Mouse (Mus musculus) regulatory T cell (primary cell): Measurements from ENCODE around the gene Cope.

Experiments
- in situ Hi-C: fragments of 300-600 bp; cut with MboI, MseI; formaldehyde crosslinking; loops from one replicate; pipeline ENCODE4 v1.15.1; 2025; ENCODE audit warnings: high pct_unique_total_duplicates

Gene Cope

DNA sequence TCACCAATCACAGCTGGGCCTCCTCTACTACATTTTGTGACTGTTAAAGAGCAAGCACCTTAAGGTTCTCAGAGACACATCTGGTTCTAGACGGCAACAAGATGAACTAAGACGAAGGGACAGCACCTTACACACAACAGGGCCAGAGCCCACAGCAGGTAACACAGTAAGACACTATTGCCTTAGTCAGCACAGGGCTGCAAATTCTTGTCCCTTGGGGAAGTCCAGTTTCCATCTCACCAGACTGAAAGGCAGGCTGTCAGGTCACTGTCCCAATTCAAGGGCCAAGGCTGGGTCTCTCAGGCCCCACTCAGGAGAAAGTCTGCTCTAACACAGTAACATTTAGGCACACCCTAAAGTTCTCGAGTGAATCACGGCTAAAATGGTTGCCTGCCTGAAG lies 45.1 kb downstream of the Cope start:
- in situ Hi-C loops, result no loop called here

DNA sequence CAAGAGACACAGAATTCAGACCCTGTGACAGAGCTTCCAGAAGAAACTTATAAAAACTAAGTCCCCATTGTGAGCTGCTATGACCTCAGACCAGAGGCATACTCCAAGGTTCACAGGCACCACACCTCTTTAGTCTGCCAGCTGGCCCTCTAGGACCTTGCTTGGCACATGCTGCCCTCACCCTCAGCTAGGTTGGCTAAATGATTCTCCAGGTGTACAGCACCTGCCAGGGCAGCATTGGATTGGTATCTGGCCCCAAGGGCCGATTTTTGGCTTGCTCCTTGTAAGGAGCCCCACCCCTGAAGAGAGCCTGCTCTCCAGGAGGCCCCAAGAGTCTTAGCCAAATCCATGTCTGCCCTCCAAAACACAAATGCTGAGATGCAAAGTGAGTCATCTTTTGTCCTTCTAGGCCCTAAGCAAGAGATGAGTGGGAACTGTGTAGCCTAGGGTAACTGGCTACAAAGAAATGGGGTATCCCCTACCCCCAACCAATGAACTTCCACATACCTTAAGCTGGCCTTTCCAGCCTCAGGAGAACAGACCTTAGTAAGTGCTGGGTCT lies 45.6 kb downstream of the Cope start:
- in situ Hi-C loops, result no loop called here

DNA sequence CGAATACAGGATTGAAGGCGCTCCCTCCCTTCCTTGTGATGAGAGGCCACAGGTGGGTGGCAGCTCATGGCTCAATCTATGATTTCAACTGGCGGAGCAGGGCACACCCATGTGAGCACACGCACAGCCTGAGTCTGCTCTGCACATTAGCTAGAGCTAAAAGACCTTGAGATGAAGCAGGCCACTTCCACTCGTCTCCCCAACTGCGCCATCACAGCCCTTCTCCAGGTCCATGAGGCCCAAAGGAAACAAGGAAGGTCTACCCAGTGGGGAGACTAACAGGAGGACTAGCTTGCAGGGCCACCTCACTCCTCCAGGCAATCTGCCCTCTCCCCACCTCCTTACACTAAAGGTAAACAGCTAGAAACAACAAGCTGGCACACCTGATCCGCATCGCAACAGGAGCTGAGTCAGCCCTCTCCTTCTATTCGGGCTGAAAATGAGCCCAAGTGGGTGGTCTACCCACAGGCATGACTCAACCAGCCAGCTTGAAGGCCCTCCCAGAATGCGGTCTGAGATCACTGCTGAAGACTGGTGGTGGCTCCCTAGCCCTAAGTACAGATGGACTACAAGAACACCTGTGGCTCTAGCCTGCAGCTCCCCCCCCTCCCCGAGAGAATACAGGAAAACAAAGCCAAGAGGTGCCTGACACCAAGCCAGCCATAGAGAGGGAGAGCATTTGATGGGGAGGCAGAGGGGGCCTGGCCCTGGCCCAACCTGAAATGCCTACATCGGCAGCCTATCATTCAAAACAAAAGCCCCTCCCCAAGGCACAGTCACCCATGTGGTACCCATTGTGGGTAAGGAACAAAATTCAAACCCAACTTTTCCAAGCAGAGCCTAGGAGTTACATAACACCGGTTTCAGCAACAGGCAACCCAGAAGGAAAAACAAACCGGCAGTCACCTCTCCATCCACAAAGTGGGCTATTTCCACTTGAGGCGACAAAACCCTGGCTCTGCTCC lies 49.0 kb downstream of the Cope start:
- in situ Hi-C loops, result no loop called here

DNA sequence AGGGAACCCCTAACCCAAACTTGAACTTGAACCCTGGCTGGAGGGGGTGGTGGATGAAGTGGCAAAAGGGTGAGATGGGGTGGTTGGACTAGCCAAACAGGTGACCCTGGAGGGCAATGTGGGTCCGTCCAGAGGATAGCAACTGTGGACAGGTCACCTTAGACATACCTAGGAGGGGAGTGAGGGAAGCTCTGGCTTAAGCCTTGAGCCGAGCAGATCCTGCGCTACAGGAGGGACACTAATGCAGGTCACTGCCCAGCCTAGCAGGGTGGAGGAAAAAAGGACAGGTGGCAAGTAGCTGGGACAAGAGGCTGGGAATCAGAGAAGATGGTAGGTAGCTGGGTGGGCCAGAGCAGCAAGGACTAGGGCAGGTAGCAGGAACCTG lies 49.7 kb downstream of the Cope start:
- in situ Hi-C loops, result no loop called here

DNA sequence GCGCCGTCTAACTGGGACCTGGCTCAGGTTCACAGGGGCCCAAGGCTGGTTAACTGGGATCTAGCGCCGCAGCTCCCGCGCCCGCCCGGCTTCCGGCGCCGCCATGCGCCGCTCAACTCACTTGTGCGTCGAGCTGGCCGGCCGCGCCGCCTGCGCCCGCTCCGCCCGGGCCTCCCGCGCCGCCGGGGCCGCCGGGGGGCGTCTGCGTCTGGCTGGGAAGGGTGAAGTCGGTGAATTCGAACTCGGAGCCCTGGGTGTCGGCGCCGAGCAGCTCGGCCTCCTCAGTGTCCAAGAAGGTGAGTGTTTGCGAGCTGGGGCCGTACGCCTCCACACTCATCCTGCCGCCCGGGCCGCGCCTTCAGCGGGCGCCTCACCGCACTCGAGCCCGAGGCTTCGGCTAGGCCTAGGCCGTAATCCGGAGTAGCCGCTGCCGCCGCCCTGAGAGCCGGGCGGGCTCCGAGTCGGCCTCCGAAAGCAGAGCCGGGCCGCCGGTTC lies 50.4 kb downstream of the Cope start:
- in situ Hi-C loops, result no loop called here

DNA sequence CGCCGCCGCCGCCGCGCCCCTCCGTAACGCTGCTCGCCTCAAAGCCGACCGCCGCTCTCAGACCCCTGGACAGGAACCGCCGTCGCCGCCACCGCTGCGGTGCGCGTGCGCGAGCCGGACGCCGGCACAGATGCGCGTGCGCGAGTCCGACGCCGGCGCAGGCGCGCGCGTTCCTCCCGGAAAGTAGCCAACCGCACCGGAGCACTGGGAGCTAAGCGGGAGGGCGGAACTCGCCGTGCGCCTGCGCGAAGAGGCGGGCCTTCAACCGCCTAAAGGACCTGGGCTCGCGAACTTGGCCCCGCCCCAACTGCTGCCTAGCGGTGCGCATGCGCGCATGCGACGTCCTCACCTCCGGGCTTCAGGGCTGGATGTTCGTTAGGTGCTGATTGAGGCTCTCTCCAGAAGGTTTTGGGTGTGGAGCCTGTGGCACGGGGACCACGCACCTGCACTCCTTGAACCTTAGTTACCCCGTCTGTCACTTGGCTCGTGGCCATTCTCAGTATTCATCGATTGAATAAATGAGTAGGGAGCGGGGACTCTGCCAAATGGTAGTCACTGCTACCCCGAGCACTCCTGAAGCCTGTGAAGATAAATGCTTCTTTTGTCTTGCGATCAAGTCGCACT lies 51.0 kb downstream of the Cope start, which contains the start of gene Upf1:
TSS of gene Upf1 (minus strand) at position 85 of the 624 bp plus-strand sequence.
- in situ Hi-C loops, result no loop called here

DNA sequence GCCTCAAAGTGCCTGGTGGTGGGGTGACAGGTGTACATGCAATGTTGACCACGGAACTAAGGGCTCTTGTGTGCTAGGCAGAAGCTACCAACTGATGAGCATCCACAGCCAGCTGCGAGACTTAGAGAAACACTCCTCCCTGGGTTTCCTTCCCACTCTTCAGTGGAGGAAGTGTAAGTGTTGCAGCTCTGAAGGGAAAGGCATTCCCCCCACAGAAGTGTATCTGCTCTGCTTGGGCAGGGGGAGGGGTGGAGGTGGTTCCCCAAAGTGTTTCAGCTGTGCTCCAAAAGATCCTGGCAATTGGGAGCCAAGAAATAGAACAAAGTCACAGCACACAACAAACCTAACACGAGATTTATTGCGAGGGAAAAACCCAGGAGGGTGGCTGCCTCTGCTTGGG lies 51.7 kb downstream of the Cope start:
- in situ Hi-C loops, result no loop called here

DNA sequence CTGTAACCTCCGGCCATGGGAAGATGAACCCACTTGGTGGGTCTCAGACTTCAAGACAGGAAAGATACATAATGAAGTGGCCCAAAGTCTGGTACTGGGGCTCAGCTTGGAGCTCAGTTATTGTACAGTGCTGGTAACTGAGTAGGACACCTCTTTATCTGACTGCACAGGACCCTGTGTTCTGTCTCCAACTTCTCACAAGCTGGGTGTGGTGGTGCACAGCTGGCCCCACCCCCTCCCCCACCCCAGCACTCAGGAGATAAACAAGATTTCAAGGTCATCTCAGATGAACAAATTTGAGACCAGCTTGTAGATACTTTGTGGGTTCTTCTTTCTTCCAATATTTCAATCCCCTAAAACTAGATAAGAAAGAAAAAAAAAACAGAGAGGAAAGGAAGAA lies 53.8 kb downstream of the Cope start:
- in situ Hi-C loops, result no loop called here

DNA sequence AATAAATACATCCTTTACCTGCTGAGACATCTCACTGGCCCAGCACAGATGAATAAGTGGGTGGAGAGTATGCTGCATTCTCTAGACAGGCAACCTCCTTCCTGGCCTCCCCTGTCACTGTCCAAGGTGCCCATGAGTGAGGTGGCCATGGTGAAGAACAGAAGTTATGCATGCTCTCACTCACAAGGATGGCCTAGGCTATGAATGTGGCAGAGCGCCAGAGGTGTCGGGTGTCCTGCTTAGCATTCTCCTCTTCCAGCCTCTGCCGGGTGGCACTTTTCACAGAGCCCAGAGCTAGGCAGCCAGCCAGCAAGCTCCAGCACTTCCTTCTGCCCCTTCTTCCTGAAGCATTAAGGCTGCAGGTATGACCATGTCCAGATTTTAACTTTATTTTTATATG lies 57.1 kb downstream of the Cope start:
- in situ Hi-C loops, result no loop called here

DNA sequence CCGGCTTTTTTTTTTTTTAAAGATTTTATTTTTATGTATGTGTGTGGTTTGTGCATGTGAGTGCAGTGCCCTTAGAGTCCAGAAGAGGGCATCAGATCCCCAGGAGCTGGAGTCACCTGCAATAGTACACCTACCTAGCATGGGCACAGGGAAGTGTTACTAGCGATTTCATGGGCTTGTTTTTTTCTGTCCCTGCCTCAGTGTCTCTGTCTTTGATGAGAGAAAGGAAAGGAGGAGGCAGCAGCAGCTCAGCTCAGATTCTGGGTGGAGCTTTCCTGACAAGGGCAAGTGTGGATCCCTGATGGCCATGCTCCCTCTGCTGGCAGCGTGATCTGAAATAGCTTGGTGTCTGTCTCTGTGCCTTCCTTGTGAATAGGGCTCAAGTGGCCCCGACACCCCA lies 58.5 kb downstream of the Cope start:
- in situ Hi-C loops, result no loop called here

DNA sequence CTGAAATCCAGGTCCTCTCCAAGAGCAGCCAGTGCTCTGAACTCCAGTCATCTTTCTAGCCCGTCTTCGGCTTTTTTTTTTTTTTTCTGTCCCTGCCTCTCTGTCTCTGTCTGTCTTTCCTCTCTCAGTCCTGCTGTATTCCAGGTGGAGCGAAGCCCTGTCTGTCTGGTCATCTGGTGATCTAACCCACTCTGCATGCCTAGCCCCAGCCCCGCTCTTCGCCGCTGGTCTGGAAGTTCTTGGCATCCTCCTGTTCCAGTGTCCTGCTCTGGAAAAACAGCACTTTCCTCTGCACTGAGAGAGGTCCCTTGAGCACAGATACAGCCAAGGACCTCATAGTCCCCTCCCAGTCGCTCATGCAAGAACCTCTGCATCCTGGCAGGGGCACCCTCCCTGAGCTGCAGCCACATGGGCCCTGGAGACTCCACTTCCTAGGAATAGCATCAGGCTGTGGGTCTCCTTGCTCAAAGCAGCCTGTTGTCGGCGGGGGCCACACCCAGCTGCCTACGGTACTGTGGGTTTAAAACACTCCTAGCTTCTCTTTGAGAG lies 59.2 kb downstream of the Cope start:
- in situ Hi-C loops, result no loop called here
